Mouse (Mus musculus): ENCODE measurements around the gene Echdc2.

Gene Echdc2

GRCm38 (mm10) chr4:108199236-108199635 lies 34.0 kb downstream of the Echdc2 start:
- DNase-seq (ENCODE audit: low read depth) = no peak

GRCm38 (mm10) chr4:108204629-108205028 lies 39.4 kb downstream of the Echdc2 start:
- no peak for DNase-seq (ENCODE audit: low read depth)

GRCm38 (mm10) chr4:108213023-108213422 lies 47.8 kb downstream of the Echdc2 start:
- no peak for DNase-seq (ENCODE audit: low read depth)

- no peak for DNase-seq (ENCODE audit: low read depth)
Observed at GRCm38 (mm10) chr4:108217332-108218179, 52.3 kb downstream of the Echdc2 start, which contains the start of gene Zyg11a. Gene Zyg11a (minus strand): TSS chr4:108218048.

- no peak for DNase-seq (ENCODE audit: low read depth)
Observed at GRCm38 (mm10) chr4:108219019-108219418, 53.8 kb downstream of the Echdc2 start.

GRCm38 (mm10) chr4:108222507-108222906 lies 57.3 kb downstream of the Echdc2 start:
- no peak for DNase-seq (ENCODE audit: low read depth)

GRCm38 (mm10) chr4:108225341-108225872 lies 60.2 kb downstream of the Echdc2 start:
- no peak for DNase-seq (ENCODE audit: low read depth)

All from c-Kit-positive CD71-positive TER-119-negative erythroid progenitor cells, embryonic 14.5 days (primary cell).